Mouse (Mus musculus) lung, adult 10 weeks (tissue): ENCODE results near the gene Ncoa6. TPM values are rescaled to one million over a fixed set of nuclear protein-coding genes. Genes with fewer than 3 reads are reported as not detected.

Source experiments
- polyA plus RNA-seq: library from polyadenylated mRNA; stranded (reverse); fragments of 350-450 nt; fragmentation: Illumina TruSeq; extraction: RNeasy Lipid Tissue Mini Kit (QIAGEN cat#74804); gene quantifications from one replicate; pipeline ENCODE4 v1.2.3, GENCODE M21; 2014; ENCODE audit warnings: low read depth, low replicate concordance; ENCODE audit not compliant: insufficient read depth

Ncoa6 gene
- 11.4 TPM for polyA plus RNA-seq

GRCm38 (mm10) chr2:155473570-155474088, at the start of gene Ncoa6:
Ncoa6 (minus strand) TSS chr2:155473894.

DNA sequence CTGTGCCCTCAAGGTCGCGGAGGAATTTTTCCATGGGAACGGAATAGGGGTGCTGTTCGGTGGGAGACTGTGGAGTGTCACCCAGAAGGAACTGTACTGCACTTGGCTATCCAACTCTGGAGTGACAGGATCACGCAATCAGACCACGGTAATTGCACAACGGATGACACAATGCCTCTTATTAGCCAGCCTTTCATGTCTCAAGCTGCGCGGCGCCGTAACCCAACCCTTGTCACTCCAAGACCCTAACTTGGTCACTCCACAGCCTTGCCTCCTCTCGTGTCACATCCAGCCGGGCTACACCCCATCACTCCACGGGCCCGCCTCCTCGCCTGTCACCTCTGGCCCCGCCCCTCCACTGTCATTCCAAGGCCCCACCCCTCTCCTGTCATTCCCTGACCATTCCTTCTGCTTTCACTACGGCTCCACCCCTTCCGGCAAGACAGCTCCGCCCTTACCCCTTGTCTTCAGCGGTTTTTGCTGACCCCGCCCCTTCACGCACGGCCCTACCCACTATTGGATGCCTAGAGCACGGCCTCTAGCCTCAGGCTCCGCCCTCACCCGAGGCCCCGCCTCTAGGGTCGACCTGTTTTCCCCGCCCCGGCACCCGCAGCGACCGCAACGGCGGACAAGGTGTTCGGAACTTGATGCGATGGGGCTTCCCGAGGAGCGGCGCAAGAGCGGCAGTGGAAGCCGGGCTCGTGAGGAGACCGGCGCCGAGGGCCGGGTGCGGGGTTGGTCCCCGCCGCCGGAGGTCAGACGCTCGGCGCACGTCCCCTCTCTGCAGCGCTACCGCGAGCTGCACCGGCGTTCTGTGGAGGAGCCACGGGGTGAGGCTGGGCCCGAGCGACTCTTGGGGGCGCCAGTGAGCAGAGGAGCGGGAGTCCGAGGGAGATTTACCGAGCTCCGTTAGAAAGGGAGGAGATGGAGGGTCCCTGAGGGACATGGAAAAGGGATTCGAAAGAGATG, 44.0 kb upstream of the Ncoa6 start, which contains the start of the genes Acss2 and Ggt7:
Acss2 (plus strand) TSS at position 494 of the 969 bp plus-strand sequence.
Ggt7 (minus strand) TSS at position 783 of the 969 bp plus-strand sequence.

DNA sequence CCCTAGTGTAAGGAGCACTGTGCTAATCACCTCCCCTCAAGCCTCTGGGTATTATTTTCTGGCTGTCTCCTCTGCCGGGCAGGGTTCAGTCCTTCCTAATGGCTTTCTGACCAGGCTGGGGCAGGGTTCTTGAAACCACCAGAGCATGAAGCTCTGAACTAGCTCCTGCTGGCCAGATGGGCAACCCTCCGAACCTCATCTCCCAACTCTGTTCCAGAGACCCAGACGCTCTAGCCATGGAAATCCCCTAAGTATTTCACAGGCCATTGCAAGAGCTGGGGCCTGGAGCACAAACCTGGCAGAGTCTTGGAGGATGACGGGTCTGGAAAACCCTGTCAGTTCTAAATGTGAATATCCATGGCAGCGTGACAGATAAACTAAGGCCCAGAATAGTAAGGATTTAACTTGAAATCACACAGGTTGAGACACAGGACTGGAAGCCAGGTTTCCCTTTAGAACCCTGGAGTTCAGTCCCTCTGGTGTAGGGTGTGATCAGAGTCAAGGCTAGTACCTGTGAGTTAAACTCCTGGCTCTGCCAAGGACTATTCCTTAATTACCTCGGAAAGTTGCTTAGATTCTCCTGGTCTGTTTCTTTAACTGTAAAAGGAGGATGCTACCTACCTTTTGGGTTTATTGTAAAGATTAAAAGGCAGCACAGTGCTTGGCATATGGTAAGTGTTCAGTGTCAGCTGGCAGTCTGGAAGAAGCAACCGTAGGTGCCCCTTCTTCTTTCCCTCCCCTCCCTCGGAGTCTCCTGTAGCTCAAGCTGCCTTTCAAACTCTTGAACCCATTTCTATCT, 93.2 kb downstream of the Ncoa6 start, which contains the start of gene Trp53inp2:
Trp53inp2 (plus strand) TSS at position 799 of the 799 bp plus-strand sequence.

GRCm38 (mm10) chr2:155356971-155357591, 116.6 kb downstream of the Ncoa6 start, which contains the start of gene Pigu:
Pigu (minus strand) TSS chr2:155357430.

Other genes with a start within 250 kb of the Ncoa6 start
- gene Dynlrb1, start 237.4 kb downstream of the Ncoa6 start, polyA plus RNA-seq, result 257 TPM
- 275 TPM for gene Map1lc3a, start 197.6 kb downstream of the Ncoa6 start, polyA plus RNA-seq
- gene Pigu, start 116.5 kb downstream of the Ncoa6 start, polyA plus RNA-seq, result 25.2 TPM
- gene Trp53inp2, start 92.8 kb downstream of the Ncoa6 start, polyA plus RNA-seq, result 58.4 TPM
- gene Acss2, start 44.1 kb upstream of the Ncoa6 start, polyA plus RNA-seq, result 17.5 TPM
- 1.4 TPM for gene Ggt7, start 44.3 kb upstream of the Ncoa6 start, polyA plus RNA-seq
- 26.8 TPM for gene Gss, start 118.9 kb upstream of the Ncoa6 start, polyA plus RNA-seq
- not detected for gene Myh7b, start 137.3 kb upstream of the Ncoa6 start, polyA plus RNA-seq
- 48.8 TPM for gene Trpc4ap, start 218.5 kb upstream of the Ncoa6 start, polyA plus RNA-seq